Mouse (Mus musculus): ENCODE measurements at regions not wholly inside any gene's neighbourhood (a gene's known extent, or its start where the extent isn't known, plus 50 kb on each side); places are given as distances from the start of the nearest gene placed in this dataset.

DNA sequence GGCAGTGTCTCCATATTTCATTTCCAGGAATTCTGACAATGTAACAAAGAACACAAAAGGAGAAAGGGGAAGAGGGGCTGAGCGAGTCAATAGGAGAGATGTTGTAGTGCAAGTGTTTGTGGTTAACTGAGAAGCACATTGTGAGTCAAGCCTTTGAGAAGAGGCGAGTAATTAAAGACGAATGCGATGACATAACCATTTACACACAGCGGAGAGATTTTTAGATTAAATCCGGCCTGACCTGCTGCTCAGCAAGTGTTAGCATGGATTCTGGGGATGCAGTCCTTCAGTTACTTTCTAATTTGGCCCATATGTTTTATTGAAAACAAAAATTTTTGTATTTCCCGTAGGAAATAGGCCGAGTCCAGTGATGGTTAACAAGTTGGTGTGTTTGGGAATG is 127.7 kb downstream of the Lyplal1 start:
- TF ChIP-seq CTCF (IDR thresholded peaks at IDR 0.05; ENCODE audit: control insufficient read depth, insufficient read depth, insufficient replicate concordance, low read depth, low read length) = no peak
- TF ChIP-seq POLR2A (IDR thresholded peaks at IDR 0.05; ENCODE audit: control insufficient read depth, low read depth, low read length) = no peak

Measured in testis, adult 2 months (tissue).